In genomic region chr14:18270529-18271441, GRCm38 (mm10) we compare ENCODE assay signal across 8 mouse cellular contexts. TPM values are rescaled to one million over a fixed set of nuclear protein-coding genes. Genes with fewer than 3 reads are reported as not detected.
A peak's percentile ranks its signal among the peaks of the same experiment; 100 is the strongest.
DNase-seq lines count a peak whose midpoint lies in the region; ATAC-seq and TF ChIP-seq lines count a peak whose summit lies in the region.

Nkiras1 (plus strand) TSS chr14:18271136.
Rpl15 (minus strand) TSS chr14:18271391.

- H3K27ac ChIP-seq in hindbrain, embryonic 10.5 days, result peak within 1 kb of the TSS; percentile 99
- H3K27ac ChIP-seq in lung, postnatal 0 days (ENCODE audit: low read length), result peak within 1 kb of the TSS; percentile 88

- peak; percentile 98 for ATAC-seq in frontal cortex, adult (ENCODE audit: low TSS enrichment)
- peak; percentile 100 for ATAC-seq in lung, postnatal 0 days

- H3K9me3 ChIP-seq in hindbrain, embryonic 10.5 days, result no peaks in the 10 kb centered on the region
- no peaks in the 10 kb centered on the region for H3K9me3 ChIP-seq in lung, postnatal 0 days (ENCODE audit: low read length)

- peak within 1 kb of the TSS; percentile 76 for H3K4me2 ChIP-seq in lung, postnatal 0 days (replicated peaks; ENCODE audit: low read depth, low read length)

- DNase-seq in MN1 (ENCODE audit: low spot score), result peak; percentile 97
- DNase-seq in cerebellum, adult 9-10 months, result peak; percentile 99
- peak; percentile 99 for DNase-seq in hindbrain, embryonic 10.5 days (ENCODE audit: low spot score)
- peak; percentile 99 for DNase-seq in layer of hippocampus, adult 9-11 months
- peak; percentile 99 for DNase-seq in lung, postnatal 0 days (ENCODE audit: low spot score)
- peak; percentile 92 for DNase-seq in ovary, postnatal 14 days (ENCODE audit: low spot score)
- peak; percentile 99 for DNase-seq in thymus, postnatal 14 days

- WGBS in hindbrain, embryonic 10.5 days, result under 1% methylated on average over 78 of the region's 78 CpGs
- WGBS in lung, postnatal 0 days, result under 1% methylated on average over 75 of the region's 78 CpGs

- no peaks in the 10 kb centered on the region for H3K27me3 ChIP-seq in hindbrain, embryonic 10.5 days (ENCODE audit: insufficient read depth, poor library complexity, severe bottlenecking)
- H3K27me3 ChIP-seq in lung, postnatal 0 days (replicated peaks; ENCODE audit: insufficient read depth, low read length), result no peaks in the 10 kb centered on the region

- TF ChIP-seq CTCF in lung, postnatal 0 days (IDR thresholded peaks at IDR 0.05), result peak; percentile 43

- H3K4me3 ChIP-seq in hindbrain, embryonic 10.5 days, result peak within 1 kb of the TSS; percentile 92
- peak within 1 kb of the TSS; percentile 88 for H3K4me3 ChIP-seq in lung, postnatal 0 days (ENCODE audit: low read depth, low read length)

- H3K36me3 ChIP-seq in hindbrain, embryonic 10.5 days, result peaks cover 36% of the 10 kb centered on the region
- no peaks in the 10 kb centered on the region for H3K36me3 ChIP-seq in lung, postnatal 0 days (ENCODE audit: insufficient read depth, low read length)

- peak within 1 kb of the TSS; percentile 95 for H3K9ac ChIP-seq in lung, postnatal 0 days (replicated peaks; ENCODE audit: low read depth)

- peaks cover 11% of the 10 kb centered on the region; the same call in 1 of the 2 replicates for H3K4me1 ChIP-seq in hindbrain, embryonic 10.5 days (replicated peaks)
- H3K4me1 ChIP-seq in lung, postnatal 0 days (ENCODE audit: insufficient read depth, low read depth, low read length), result peaks cover 5% of the 10 kb centered on the region

- TF ChIP-seq EP300 in lung, postnatal 0 days (IDR thresholded peaks at IDR 0.05), result peak; percentile 19; the same call in 1 of the 2 replicates

RNA-seq across cellular contexts. Expression of gene Nkiras1, which starts in this region (rescaled TPM):
- polyA plus RNA-seq in hindbrain, embryonic 10.5 days (2016; fragmentation: Nextera tagmentation; extraction: Ambion mirVana), result 11.4 and 15.0 TPM in 2 replicates
- 13.5 and 13.7 TPM in 2 replicates for polyA plus RNA-seq in lung, postnatal 0 days (2015; fragmentation: Nextera tagmentation; extraction: Ambion mirVana)

RNA-seq across cellular contexts. Expression of gene Rpl15, which starts in this region (rescaled TPM):
- polyA plus RNA-seq in hindbrain, embryonic 10.5 days (2016; fragmentation: Nextera tagmentation; extraction: Ambion mirVana), result 390 and 457 TPM in 2 replicates
- 266 and 282 TPM in 2 replicates for polyA plus RNA-seq in lung, postnatal 0 days (2015; fragmentation: Nextera tagmentation; extraction: Ambion mirVana)

Comparison
In these comparisons a context has a peak if more than half of its experiments do, and no peak if none do; other contexts are left out.
1. Peak in every context shown above with its lines: DNase-seq, ATAC-seq, H3K4me3 ChIP-seq and H3K27ac ChIP-seq.